Mouse (Mus musculus) T-cell, adult 2 months (primary cell): ENCODE measurements around the gene BC005537.

Experiments
- DNase-seq: peaks from one replicate; pipeline ENCODE4 v3.0.0; 2022; ENCODE audit warnings: low spot score

The BC005537 gene

GRCm38 (mm10) chr13:24844983-24845955, 43.8 kb downstream of the BC005537 start, which contains the start of gene D130043K22Rik:
TSS of gene D130043K22Rik (plus strand) at chr13:24845135.
- peak; percentile 28 for DNase-seq

- no peak for DNase-seq
Measured at GRCm38 (mm10) chr13:24849318-24849717, 47.9 kb downstream of the BC005537 start.

- no peak for DNase-seq
Measured at GRCm38 (mm10) chr13:24851989-24852388, 50.5 kb downstream of the BC005537 start.

GRCm38 (mm10) chr13:24852570-24852969, 51.1 kb downstream of the BC005537 start:
- no peak for DNase-seq

- no peak for DNase-seq
Measured at GRCm38 (mm10) chr13:24859115-24859514, 57.7 kb downstream of the BC005537 start.

DNA sequence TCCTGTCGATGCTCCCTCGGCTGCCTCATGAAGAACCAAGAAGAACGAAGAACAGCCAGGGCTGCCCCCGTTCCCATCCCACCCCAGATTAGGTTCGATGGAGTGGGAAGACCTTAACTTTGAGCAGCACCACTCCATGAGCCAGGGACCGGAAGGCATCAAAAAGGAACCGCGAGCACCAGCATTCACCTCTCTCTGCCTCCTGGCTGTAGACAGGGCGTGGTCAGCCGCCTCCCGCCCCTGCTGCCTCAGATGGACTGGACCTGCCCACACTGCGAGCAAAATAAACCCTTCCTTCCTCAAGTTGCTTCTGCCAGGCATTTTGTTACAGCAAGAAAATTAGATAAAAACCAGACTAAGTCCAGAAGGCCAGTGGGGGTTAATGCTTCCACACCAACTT, 59.6 kb downstream of the BC005537 start:
- DNase-seq = no peak

DNA sequence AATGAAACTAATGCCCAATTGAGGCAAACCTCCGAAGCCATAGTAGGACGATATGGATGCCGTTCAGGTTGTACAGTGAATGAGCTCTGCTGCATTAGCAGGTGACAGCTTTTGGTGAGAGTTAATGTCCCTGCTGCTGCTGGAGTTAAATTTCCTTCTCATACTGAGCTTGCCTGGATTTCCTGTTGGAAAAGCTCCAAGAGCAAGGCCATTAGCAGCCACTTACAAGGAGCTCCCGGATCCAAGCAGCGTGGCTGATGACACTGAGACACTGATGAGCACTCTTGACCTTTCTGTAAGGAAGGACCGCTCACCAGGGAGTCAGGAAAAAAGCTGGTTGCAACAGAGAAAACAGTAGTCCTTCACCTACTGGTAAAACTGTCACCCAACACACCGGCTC, 60.6 kb downstream of the BC005537 start:
- DNase-seq = no peak

DNA sequence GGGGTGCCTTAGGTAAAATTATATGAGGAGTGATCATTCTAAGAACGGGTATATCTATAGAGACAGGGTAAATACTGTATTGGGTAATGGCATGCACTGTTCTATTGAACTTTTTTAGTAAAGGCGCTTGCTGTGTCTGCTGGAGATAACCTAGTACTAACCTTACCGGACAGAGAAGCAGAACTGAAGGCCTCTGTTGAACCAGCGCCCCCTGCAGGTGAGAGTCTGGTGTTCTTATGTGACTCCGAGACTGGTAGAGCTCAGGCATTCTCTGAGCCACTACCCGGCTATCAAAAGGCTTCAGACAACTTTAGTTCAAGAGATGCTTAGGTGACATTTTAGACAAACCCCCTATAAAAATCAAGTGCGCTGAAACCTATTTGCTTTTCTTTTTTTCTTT, 61.1 kb downstream of the BC005537 start:
- peak; percentile 62 for DNase-seq
